Mouse (Mus musculus): ENCODE data around the gene Nr1h2.
A peak's percentile ranks its signal among the peaks of the same experiment; 100 is the strongest.

Nr1h2 gene

DNA sequence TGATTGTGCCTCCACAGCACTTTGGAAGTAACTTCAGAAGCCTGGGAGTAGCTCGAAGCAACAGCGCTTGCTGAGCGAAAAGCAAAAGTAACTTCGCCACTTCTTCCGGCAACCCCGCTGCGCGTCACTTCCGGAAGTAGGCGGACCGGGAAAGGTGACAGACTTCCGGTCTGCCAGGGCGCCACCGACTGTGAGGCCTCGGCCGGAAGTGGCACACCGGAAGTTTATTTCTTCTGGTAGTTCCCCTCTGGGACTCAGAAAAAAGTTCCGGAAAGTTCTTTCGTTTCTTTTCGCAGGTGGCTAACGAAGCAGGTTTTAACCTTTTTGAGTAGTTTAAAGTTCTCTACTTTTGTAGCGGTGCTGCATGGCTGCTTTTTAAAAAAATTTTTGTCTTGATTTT, at the start of gene Nr1h2:
Gene Nr1h2, minus strand, starts transcription at position 126 of the 400 bp plus-strand sequence.
- DNase-seq = peak; percentile 99

DNA sequence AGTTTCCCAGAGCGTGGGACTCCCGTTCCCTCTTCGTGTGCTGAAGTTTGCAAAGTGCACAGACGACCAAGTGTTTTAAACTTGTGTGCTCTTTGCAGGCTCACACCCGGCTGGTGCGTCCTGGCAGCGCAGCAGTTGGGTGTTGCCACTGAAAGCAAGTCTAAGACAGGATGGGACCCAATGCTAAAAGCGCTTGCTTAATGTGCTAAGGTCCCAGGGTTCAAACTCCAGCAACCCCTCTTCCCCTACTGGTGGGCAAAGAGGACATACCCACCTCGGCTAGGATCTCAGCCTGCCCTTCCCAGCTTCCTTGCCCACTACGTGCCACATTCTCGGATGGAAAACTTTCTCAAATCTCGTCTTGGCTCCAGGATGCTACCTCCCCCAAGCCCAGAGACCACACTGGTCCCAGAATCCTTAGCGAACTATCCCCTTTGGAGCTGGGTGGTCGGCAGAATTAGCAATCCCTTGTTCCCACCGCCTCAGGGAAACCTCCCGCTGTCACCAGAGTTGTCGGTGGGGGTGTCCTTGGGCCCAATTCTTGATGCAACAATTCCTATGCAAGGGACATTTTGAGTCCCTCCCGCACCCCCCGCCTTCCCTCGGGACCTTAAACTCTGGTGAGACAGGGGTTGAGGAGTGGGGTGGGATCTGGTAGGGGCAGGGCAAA, 49.6 kb upstream of the Nr1h2 start:
- DNase-seq = no peak

DNA sequence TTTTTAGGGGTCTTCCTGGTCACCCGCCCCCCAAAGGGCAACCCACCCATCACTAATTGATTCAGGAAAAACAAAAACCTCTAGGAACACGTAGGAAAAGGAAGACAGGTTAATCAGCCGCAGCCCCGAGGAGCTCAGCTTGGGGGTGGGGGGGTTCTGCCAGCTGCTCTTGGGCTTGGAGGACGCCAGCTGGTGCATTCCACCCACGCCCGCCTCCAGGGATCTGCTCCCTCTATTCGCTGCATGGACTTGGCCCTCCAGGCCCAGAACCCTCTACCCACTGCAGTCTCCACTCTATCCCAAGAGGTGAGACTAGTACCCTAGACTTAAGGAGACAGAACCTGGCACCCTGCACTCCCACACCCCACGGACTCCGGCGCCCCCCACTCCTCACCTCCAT, 48.7 kb upstream of the Nr1h2 start:
- DNase-seq = no peak

DNA sequence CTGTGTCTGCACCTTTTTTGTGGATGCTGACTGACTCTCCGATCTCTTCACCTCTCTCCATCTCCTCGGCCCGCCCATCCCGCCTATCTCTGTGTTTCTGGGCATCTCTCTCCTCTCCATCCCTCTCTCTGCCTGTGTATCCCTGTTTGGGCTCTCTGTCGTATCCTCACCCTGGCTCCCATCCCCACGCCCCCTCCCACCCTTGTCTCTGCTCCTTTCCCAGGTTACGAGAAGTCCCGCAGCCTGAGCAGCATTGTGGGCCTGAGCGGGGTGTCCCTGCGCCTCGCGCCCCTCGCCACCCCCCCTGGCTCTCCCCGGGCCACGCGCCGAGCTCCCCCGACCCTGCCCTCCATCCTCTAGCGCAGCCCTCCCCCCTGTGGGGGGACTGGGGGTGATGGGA, 47.9 kb upstream of the Nr1h2 start:
- DNase-seq = no peak

DNA sequence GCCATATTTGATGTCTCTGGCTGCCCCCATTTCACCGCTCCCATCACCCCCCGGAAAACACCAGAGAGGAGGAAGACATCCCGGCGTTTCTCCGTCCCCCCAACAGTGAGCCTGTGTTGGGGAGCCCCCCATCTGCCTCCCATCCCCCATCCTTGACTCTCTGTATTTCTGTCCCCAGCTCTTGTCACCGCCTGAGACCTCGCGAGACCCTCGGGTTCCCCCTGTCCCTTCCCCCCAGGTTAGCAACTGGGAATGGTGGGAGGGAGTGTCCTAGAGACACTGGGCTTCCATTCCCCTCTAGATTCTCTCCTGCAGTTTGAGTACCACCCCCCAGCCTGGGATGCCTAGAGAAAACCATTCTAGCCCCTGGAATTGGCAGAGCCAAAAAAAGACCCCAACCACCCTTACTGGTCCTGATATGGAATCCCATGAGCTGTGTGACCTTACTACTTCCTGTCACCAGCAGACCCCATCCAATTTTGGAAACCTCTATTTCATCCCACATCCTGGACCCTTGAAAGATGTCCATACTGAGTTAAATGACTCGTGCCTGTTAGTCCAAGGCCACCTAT, 47.0 kb upstream of the Nr1h2 start:
- DNase-seq = no peak

DNA sequence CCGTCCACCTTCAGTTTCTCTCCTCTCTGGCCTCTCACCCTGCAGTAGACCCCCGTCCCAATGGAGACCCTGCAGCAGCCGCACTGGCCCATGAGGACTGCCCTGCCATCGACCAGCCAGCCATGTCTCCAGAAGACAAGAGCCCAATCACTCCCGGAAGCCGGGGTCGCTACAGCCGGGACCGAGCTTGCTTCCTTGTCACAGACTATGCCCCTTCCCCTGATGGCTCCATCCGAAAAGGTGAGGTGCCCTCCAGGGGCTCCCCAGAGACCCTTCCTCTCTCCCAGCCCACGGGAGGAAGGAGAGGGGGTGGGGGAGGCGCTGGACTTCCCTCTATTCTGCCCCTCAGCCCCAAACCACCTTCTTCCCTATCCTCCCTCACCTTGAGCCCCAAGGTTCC, 44.6 kb upstream of the Nr1h2 start:
- DNase-seq = no peak

DNA sequence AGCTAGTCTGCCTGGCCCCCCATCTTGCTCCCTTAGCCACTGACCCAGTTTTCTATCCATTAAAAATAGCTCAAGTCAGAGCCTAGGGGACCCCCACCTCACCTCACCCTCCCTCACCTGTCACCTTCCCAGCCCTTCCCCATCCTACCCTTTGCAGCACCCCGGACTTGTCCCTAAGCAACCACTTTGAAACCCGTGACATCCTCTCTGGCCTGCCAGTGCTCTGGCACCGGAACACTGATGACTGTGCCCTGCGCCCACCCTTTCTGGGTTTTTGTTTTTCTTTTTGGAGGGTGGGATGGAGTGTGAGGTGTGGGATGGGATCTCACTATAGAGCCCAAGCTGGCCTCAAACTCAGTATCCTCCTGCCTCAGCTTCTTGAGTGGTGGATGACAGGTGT, 43.9 kb upstream of the Nr1h2 start:
- DNase-seq = no peak

DNA sequence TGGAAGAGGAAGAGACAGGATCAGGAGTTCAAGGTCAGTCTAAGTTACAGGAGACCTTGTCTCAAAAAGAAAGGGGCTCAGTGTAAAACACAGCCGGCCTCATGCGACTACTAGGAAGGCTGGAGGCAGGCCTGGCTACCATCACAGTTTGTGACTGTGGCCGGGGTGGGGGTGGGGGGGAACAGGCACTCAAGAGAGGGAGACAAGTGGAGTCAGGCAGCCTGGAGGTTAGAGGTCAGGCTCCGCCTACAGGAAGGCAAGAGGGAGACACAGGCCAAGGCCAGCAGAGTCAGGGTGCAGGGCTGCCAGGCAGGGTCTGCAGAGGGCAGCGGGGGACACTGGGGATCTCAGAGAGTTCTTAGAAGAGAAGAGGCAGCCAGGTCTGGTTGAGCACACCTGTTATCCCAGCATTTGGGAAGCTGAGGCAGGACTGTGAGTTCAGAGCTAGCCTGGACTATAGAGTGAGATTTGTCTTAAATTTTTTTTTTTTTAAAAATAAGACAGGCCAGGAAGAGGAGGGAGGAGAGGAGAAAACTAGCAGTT, 43.3 kb upstream of the Nr1h2 start:
- no peak for DNase-seq

DNA sequence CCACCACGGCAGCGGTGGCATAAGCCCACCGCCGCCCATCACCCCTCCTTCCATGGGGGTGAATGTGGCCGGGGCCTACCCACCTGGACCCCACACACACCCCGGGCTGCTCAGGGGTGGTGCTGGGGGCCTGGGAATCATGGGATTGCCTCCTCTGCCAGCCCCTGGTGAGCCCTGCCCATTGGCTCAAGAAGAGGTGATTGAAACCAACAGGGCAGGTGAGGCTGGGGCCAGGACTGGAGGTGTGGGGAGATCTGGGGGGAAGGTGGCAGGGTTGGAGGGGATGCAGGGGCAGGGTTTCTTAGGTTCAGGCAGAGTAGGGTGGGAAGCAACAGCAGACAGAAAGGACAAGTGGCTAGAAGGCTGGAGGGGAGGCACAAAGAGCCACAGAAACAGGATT, 42.3 kb upstream of the Nr1h2 start:
- DNase-seq = no peak

DNA sequence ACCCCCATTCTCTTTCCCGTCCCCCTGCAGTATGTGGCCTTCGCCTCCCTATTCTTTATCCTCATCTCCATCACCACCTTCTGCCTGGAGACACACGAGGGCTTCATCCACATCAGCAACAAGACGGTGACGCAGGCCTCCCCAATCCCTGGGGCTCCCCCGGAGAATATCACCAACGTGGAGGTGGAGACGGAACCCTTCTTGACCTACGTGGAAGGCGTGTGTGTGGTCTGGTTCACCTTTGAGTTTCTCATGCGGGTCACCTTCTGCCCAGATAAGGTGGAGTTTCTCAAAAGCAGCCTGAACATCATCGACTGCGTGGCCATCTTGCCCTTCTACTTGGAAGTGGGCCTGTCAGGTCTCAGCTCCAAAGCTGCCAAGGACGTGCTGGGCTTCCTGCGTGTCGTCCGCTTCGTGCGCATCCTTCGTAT, 41.4 kb upstream of the Nr1h2 start:
- DNase-seq = no peak

DNA sequence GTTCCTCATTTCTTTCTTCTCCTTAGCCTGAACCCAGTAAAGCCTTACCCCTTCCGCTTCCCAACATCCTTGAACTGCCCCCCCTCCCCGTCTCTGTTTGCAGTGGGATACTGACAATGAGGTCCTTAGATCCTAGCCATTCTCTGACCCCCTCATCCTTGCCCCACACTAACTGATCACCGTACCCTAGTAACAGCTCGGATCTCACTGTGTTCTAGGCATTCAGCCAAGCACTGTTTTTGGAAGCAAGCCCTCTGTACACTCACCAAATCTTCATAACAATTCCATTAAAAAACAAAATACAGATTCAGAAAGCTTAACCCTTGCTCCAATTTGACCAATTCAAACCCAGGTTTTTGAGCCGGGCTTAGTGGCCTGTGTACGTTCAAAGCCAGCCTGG, 40.5 kb upstream of the Nr1h2 start:
- peak; percentile 39 for DNase-seq

DNA sequence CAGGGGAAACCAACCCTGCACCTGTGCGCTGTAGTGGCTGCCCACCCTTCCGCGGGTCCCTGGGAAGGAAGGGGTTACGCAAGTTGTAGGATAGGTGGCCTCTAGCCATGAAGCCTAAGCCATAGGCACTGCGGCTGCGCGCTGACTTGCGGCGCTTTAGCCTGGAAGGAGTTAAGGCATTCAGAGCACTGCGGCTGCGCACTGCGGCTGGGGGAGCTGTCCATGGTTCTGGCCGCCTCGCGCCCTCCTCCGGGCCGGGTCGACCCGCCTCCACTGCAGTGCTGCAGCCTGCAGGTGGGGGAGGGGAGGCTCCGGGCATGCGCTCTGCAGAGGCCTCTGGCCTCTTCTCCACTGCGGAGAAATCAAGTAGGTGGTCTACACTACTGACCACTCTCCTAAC, 40.0 kb upstream of the Nr1h2 start:
- DNase-seq = peak; percentile 90

DNA sequence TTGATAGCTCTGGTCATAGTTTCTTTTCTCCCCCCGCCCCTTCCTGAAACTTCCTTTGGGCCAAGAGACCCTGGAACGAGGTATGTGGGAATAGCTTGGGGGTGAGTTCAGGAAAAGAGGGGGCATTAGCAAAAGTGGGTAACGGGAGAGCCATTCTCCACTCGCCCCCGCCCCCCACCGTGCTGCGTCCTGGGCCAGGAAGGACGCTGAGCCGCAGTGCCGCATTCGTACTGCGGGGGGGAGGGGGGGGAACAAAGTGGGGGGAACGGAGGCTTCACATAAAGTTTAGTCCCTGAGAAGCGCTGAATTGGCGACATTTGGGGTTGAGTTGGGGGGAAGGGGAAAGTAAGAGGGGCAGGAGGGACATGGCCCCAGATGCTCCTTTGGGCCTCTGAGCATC, 39.3 kb upstream of the Nr1h2 start:
- no peak for DNase-seq

DNA sequence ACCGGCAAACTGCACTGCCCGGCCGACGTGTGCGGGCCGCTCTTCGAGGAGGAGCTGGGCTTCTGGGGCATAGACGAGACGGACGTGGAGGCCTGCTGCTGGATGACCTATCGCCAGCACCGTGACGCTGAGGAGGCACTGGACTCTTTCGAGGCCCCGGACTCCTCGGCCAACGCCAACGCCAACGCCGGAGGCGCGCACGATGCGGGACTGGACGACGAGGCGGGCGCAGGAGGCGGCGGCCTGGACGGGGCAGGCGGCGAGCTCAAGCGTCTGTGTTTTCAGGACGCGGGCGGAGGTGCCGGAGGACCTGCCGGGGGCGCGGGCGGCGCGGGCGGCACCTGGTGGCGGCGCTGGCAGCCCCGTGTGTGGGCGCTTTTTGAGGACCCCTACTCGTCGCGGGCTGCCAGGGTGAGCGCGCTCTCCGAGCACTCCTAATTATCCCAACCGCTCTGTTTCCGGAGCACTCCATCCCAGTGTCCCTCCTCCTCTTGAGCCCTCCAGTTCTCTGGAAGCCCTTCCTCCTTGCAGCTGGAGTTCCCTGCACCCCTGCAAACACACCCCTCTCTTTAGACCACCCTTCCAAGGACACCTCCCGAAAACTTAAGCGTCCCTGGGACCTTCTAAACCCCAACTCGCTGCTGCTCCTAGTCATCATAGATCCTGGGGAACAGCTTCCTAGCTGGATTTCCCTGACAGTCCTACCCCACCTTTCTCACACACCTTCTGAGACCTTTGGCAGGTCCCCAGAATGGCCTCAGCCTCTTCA, 37.8 kb upstream of the Nr1h2 start:
- no peak for DNase-seq

DNA sequence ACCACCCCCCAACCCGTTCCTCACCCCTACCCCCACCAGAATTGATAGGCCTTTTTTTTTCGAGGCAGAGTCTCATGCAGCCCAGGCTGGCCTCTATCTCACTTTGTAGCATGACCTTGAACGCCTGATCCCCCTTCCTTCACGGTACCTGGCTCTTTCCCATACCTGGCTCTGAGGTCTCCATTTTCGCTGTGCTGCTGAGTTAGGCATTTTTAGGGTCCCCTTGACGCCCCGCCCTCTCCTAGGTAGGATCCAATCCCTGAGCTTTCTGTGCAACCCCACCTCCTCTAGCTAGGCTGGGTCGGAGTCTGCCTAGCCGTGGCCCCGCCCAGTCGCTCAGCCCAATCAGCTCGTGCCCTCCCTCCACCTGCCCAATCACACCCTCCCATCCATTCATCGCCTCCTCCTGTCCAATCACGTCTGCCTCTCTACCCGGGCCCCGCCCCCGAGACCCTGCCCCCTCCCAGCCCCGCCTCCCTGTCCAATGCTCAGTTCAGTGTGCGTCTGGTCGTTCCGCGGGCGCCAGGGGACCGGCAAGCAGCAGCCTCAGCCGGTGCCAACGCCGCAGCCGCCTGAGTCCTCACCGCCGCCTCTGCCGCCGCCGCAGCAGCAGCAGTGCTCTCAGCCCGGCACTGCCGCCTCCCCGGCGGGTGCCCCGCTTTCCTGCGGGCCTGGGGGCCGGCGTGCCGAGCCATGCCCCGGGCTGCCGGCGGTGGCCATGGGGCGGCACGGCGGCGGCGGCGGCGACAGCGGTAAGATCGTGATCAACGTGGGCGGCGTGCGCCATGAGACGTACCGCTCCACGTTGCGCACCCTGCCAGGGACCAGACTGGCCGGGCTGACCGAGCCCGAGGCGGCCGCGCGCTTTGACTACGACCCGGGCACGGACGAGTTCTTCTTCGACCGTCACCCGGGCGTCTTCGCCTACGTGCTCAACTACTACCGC, 36.9 kb upstream of the Nr1h2 start, which contains the start of gene Kcnc3:
Gene Kcnc3, plus strand, starts transcription at position 263 of the 946 bp plus-strand sequence.
- peak; percentile 93 for DNase-seq

DNA sequence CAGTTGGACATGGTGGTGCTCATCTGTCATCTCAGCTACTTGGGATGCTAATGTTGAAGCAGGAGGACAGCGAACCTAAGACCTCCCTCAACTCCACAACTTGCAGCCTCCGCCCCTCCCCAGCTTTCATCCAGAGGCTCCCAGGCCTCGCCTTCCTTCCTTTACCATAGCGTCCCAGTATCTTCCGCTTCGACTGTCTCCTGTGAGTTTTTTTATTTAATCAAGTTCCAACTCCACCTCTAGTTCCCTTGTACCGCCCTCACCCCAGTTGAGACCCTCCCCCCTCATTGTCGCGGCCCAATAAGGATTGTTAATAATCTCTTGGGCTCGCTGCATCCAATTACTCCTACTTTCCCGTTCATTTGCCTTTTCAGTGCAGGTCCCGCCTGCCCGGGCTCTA, 36.2 kb upstream of the Nr1h2 start:
- no peak for DNase-seq

DNA sequence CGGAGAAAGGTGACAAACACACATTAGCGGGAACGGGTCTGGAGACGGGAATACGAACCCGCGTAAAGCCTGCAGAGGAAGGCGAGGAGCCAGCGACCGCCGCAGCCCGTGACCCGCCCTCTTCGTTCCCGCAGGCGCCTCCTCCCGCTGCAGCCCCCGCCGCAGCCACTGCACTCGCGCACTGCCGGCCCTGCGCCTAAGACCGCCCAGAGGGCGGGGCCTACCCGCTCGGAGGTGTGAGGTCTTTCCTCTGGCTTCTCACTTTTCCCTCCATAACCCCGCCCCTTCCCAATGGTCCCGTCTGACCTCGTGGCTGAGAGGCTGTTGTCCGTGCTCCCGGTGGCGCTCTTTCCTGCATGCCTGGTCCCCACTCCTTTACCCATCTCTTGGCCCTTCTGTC, 35.4 kb upstream of the Nr1h2 start:
- peak; percentile 90 for DNase-seq

DNA sequence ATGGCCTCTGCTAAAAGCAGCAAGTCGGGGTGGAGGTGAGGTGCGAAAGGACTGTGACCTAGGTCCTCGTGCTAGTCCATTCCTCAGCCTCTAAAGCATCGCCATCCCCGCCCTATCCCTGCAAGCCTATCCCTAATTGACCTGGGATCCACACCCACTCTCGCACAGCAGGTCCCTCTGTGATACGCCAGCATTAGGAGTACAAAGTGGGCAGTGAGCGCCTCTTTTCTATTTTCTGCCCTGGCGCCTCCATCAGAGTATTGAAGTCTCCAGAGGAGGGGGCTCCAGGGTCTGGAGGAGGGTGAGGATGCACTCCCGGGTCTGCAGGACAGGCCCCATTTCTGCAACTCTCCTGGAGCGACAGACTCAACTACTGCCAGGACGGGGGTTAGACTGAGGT, 34.6 kb upstream of the Nr1h2 start:
- no peak for DNase-seq

DNA sequence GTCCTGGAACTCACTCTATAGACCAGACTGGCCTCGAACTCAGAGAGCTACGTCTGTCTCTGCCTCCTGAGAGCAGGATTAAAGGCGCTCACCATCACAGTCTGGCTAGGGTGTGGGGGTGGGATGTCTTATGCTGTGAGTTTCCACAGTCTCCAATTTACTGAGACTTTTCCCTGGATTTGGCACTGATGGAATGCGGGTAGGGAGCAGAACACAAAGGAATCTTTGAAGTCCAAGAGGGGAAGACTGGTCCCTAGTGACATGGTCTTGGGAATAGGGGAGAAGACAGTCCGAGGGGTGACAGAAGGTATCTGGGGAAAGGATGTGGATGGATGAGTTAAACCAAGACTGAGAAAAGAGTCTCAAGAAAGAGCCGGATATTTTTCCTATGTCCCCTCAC, 33.9 kb upstream of the Nr1h2 start:
- DNase-seq = no peak

DNA sequence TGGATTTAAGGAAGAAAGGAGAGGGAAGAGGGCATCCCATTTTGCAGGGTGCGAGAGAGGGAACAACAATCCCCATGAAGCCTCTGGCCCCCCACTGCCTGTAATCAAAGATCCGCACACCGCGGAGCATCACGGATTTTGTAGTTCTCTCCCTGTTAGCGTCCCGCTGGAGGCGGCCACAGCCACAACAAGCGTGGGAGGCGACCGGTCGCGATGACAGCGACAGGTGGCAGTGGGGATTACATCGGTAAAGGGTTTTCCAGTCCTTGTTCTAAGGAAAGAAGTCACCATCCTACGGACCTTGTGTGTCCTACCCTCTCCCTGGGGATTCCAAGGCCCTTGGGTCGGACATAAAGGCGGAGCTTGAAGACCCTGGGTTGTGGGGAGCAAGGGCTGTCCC, 33.2 kb upstream of the Nr1h2 start:
- peak; percentile 60 for DNase-seq

DNA sequence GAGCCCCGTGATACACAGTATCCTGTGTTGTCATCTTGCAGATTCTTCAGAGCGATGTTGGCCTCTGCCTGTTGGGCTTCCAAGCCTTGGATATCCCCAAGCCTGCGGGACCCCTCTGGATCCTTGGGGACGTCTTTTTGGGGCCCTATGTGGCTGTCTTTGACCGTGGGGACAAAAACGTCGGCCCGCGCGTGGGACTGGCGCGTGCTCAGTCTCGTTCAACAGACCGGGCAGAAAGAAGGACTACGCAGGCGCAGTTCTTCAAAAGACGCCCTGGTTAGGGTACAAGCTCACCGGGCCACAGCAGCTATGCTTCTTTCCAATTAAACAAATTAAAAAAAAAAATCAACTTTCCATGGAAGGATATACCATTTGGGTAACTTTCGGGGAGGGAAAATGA, 32.8 kb upstream of the Nr1h2 start:
- DNase-seq = no peak

DNA sequence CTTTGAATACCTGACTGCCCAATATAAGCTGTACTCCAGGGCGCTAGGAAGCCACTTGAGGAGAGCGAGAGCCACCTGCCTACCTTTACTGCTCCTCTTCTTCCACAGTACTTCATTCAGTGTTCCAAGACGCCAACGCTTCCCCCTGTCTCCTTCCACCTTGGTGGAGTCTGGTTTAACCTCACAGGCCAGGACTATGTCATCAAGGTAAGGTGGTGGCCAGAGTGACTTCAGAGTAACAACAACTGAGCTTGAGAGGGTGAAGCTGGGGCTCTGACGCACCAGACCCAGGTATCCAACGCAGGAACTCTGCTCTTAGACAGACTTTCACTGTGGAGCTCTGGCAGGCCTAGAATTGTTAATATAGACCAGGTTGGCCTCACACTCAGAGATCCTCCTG, 31.9 kb upstream of the Nr1h2 start:
- DNase-seq = no peak

DNA sequence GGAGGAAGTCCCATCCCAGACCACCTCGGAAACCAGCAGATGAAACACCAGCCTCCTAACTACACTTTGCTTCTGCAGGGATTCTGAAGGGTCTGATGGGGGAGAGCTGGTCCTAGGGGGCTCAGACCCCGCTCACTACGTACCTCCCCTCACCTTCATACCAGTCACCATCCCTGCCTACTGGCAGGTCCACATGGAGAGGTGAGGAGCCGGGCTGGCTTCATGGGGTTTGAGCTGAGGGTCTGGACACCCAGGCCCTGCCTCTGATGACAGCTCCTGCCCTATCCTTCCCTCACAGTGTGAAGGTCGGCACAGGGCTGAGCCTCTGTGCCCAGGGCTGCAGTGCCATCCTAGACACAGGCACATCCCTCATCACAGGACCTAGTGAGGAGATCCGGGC, 31.2 kb upstream of the Nr1h2 start:
- no peak for DNase-seq

Data from lung, postnatal 10 days (tissue).